Mouse (Mus musculus): ENCODE data around the gene Ttc30b. TPM values are rescaled to one million over a fixed set of nuclear protein-coding genes. Genes with fewer than 3 reads are reported as not detected.
"Not testable (repeated sequence)": the region's sequence is repeated elsewhere in the genome, so short reads cannot be mapped to it uniquely, and the experiment has no call there.

Gene Ttc30b
- 16.5 and 21.7 TPM in 2 replicates for polyA plus RNA-seq (2015; fragmentation: Nextera tagmentation; extraction: Ambion mirVana)

GRCm38 (mm10) chr2:75938117-75939063 lies at the start of gene Ttc30b:
Gene Ttc30b (minus strand): TSS chr2:75938585.
- Histone ChIP-seq H3K4me3 (replicated peaks) (peak within 1 kb of the TSS; percentile 51), H3K4me1 (peaks cover 6% of the 10 kb centered on the region; the same call in 1 of the 2 replicates), H3K4me2 (replicated peaks) (peak within 1 kb of the TSS; percentile 56), H3K36me3 (no peaks in the 10 kb centered on the region), H3K9me3 (replicated peaks) (no peaks in the 10 kb centered on the region), H3K27me3 (no peaks in the 10 kb centered on the region), H3K27ac (replicated peaks) (peak within 1 kb of the TSS; percentile 86), H3K9ac (peak within 1 kb of the TSS; percentile 2)
- 2% methylated on average over 42 of the region's 42 CpGs for WGBS
- ATAC-seq (ENCODE audit: insufficient number of reproducible peaks, low FRiP score, low TSS enrichment, low read depth): no peak; the same call in none of the 2 replicates

GRCm38 (mm10) chr2:75987739-75988138 lies 49.4 kb upstream of the Ttc30b start:
- Histone ChIP-seq H3K4me2 (replicated peaks) (no peak overlapping the region), H3K4me1 (peaks cover 32% of the 10 kb centered on the region), H3K36me3 (no peaks in the 10 kb centered on the region), H3K4me3 (replicated peaks) (no peak overlapping the region), H3K9me3 (replicated peaks) (no peaks in the 10 kb centered on the region), H3K27me3 (no peaks in the 10 kb centered on the region), H3K9ac (no peak overlapping the region), H3K27ac (replicated peaks) (no peak overlapping the region)
- WGBS: 49% methylated on average over 9 of the region's 9 CpGs
- ATAC-seq (ENCODE audit: insufficient number of reproducible peaks, low FRiP score, low TSS enrichment, low read depth): no peak

GRCm38 (mm10) chr2:75985124-75985523 lies 46.7 kb upstream of the Ttc30b start:
- WGBS: 0% methylated on average over 2 of the region's 2 CpGs
- Histone ChIP-seq H3K36me3 (no peaks in the 10 kb centered on the region), H3K4me2 (replicated peaks) (no peak overlapping the region), H3K9ac (no peak overlapping the region), H3K4me1 (peaks cover 14% of the 10 kb centered on the region), H3K9me3 (replicated peaks) (no peaks in the 10 kb centered on the region), H3K27me3 (no peaks in the 10 kb centered on the region), H3K4me3 (replicated peaks) (no peak overlapping the region), H3K27ac (replicated peaks) (no peak overlapping the region)
- 0 out of 2 replicates have a peak, but pooled peaks have one; percentile 45 for ATAC-seq (ENCODE audit: insufficient number of reproducible peaks, low FRiP score, low TSS enrichment, low read depth)

GRCm38 (mm10) chr2:75983847-75984246 lies 45.5 kb upstream of the Ttc30b start:
- Histone ChIP-seq H3K9me3 (replicated peaks) (no peaks in the 10 kb centered on the region), H3K4me3 (replicated peaks) (no peak overlapping the region), H3K9ac (no peak overlapping the region), H3K4me1 (peaks cover 11% of the 10 kb centered on the region), H3K27me3 (no peaks in the 10 kb centered on the region), H3K4me2 (replicated peaks) (no peak overlapping the region), H3K27ac (replicated peaks) (no peak overlapping the region), H3K36me3 (no peaks in the 10 kb centered on the region)
- no peak for ATAC-seq (ENCODE audit: insufficient number of reproducible peaks, low FRiP score, low TSS enrichment, low read depth)
- WGBS: 84% methylated on average over 3 of the region's 3 CpGs

GRCm38 (mm10) chr2:75983091-75983490 lies 44.7 kb upstream of the Ttc30b start:
- no peak overlapping the region for H3K27ac ChIP-seq (replicated peaks)
- no peaks in the 10 kb centered on the region for H3K9me3 ChIP-seq (replicated peaks)
- no peak overlapping the region for H3K9ac ChIP-seq
- no peak for ATAC-seq (ENCODE audit: insufficient number of reproducible peaks, low FRiP score, low TSS enrichment, low read depth)
- H3K36me3 ChIP-seq: no peaks in the 10 kb centered on the region
- no peak overlapping the region for H3K4me2 ChIP-seq (replicated peaks)
- no peak overlapping the region for H3K4me3 ChIP-seq (replicated peaks)
- WGBS: 96% methylated on average over 3 of the region's 3 CpGs
- H3K4me1 ChIP-seq: peaks cover 5% of the 10 kb centered on the region; the same call in 1 of the 2 replicates
- no peaks in the 10 kb centered on the region for H3K27me3 ChIP-seq

- H3K4me3 ChIP-seq (replicated peaks): no peak overlapping the region
- no peak for ATAC-seq (ENCODE audit: insufficient number of reproducible peaks, low FRiP score, low TSS enrichment, low read depth)
- no peaks in the 10 kb centered on the region for H3K36me3 ChIP-seq
- H3K9me3 ChIP-seq (replicated peaks): no peaks in the 10 kb centered on the region
- no peak overlapping the region for H3K27ac ChIP-seq (replicated peaks)
- no peak overlapping the region for H3K9ac ChIP-seq
- no peak overlapping the region for H3K4me2 ChIP-seq (replicated peaks)
- H3K4me1 ChIP-seq: no peaks in the 10 kb centered on the region
- WGBS: 93% methylated on average over 4 of the region's 4 CpGs
- H3K27me3 ChIP-seq: no peaks in the 10 kb centered on the region
Measured at GRCm38 (mm10) chr2:75982626-75983025, 44.2 kb upstream of the Ttc30b start.

GRCm38 (mm10) chr2:75981440-75982081 lies 43.2 kb upstream of the Ttc30b start, which contains the start of gene Ttc30a1:
Gene Ttc30a1 (minus strand): TSS chr2:75981967.
- 6% methylated on average over 34 of the region's 34 CpGs for WGBS
- H3K27me3 ChIP-seq; H3K4me1 ChIP-seq; H3K9me3 ChIP-seq (replicated peaks); H3K36me3 ChIP-seq: not testable (repeated sequence)
- peak within 1 kb of the TSS; percentile 26; the same call in 1 of the 2 replicates for H3K9ac ChIP-seq
- H3K4me2 ChIP-seq (replicated peaks): peak within 1 kb of the TSS; percentile 71
- peak; percentile 75 for ATAC-seq (ENCODE audit: insufficient number of reproducible peaks, low FRiP score, low TSS enrichment, low read depth)
- H3K4me3 ChIP-seq (replicated peaks): peak within 1 kb of the TSS; percentile 52
- peak within 1 kb of the TSS; percentile 60 for H3K27ac ChIP-seq (replicated peaks)

- H3K4me1 ChIP-seq; H3K9ac ChIP-seq; ATAC-seq (ENCODE audit: insufficient number of reproducible peaks, low FRiP score, low TSS enrichment, low read depth); H3K36me3 ChIP-seq; H3K27me3 ChIP-seq; H3K27ac ChIP-seq (replicated peaks); H3K9me3 ChIP-seq (replicated peaks): not testable (repeated sequence)
- H3K4me3 ChIP-seq (replicated peaks): peak overlapping the region; percentile 52
- WGBS: 95% methylated on average over 13 of the region's 13 CpGs
- peak overlapping the region; percentile 71 for H3K4me2 ChIP-seq (replicated peaks)
Measured at GRCm38 (mm10) chr2:75980933-75981439, 42.6 kb upstream of the Ttc30b start.

GRCm38 (mm10) chr2:75977752-75978368 lies 39.5 kb upstream of the Ttc30b start, which contains the start of gene Ttc30a2:
Gene Ttc30a2 (minus strand): TSS chr2:75978170.
- H3K4me2 ChIP-seq (replicated peaks); ATAC-seq (ENCODE audit: insufficient number of reproducible peaks, low FRiP score, low TSS enrichment, low read depth); H3K4me3 ChIP-seq (replicated peaks); H3K9me3 ChIP-seq (replicated peaks); H3K9ac ChIP-seq; H3K27ac ChIP-seq (replicated peaks); H3K27me3 ChIP-seq; H3K4me1 ChIP-seq; H3K36me3 ChIP-seq: not testable (repeated sequence)
- WGBS: 29% methylated on average over 22 of the region's 24 CpGs

- not testable (repeated sequence) for H3K27ac ChIP-seq (replicated peaks); ATAC-seq (ENCODE audit: insufficient number of reproducible peaks, low FRiP score, low TSS enrichment, low read depth); H3K36me3 ChIP-seq; H3K9ac ChIP-seq; H3K27me3 ChIP-seq; H3K4me2 ChIP-seq (replicated peaks); H3K9me3 ChIP-seq (replicated peaks); H3K4me1 ChIP-seq; H3K4me3 ChIP-seq (replicated peaks)
- WGBS: 80% methylated on average over 2 of the region's 2 CpGs
Measured at GRCm38 (mm10) chr2:75976070-75976469, 37.7 kb upstream of the Ttc30b start.

GRCm38 (mm10) chr2:75974131-75974530 lies 35.7 kb upstream of the Ttc30b start:
- no peaks in the 10 kb centered on the region for H3K36me3 ChIP-seq
- 64% methylated on average over 9 of the region's 9 CpGs for WGBS
- ATAC-seq (ENCODE audit: insufficient number of reproducible peaks, low FRiP score, low TSS enrichment, low read depth): no peak
- no peaks in the 10 kb centered on the region for H3K4me1 ChIP-seq
- no peak overlapping the region for H3K9ac ChIP-seq
- H3K27me3 ChIP-seq: no peaks in the 10 kb centered on the region
- no peak overlapping the region for H3K4me3 ChIP-seq (replicated peaks)
- H3K27ac ChIP-seq (replicated peaks): no peak overlapping the region
- no peaks in the 10 kb centered on the region for H3K9me3 ChIP-seq (replicated peaks)
- no peak overlapping the region for H3K4me2 ChIP-seq (replicated peaks)
